Mouse (Mus musculus): ENCODE measurements at regions not wholly inside any gene's neighbourhood (a gene's known extent, or its start where the extent isn't known, plus 50 kb on each side); places are given as distances from the start of the nearest gene placed in this dataset.

DNA sequence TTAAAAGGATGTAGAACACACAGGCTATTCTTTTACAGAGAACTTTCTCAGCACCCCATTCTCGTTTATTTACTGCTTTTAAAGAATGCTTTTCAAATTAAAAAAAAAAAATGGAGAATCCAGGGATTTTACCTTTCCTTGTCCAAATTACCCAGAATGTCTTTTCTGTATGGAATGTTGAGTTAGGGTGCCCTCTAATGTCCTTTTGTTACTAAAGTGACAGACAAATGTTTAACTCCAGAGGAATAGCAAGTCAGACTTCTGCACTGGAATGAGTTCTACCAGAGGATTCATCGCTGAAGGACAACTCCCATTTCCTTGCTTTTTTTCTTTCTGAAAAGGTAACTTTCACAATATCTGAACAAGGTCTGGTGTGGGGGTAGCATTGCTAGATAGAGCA is 540.9 kb upstream of the Cylc2 start:
- intact Hi-C loops (cut with DNase I): loop anchor here (5.0 to 10.0 kb wide), 3 partner anchors 511 to 988 kb away; partner anchors contain the start of gene Grin3a
- DNase-seq (ENCODE audit: low spot score in 2 of 2): no peak

DNA sequence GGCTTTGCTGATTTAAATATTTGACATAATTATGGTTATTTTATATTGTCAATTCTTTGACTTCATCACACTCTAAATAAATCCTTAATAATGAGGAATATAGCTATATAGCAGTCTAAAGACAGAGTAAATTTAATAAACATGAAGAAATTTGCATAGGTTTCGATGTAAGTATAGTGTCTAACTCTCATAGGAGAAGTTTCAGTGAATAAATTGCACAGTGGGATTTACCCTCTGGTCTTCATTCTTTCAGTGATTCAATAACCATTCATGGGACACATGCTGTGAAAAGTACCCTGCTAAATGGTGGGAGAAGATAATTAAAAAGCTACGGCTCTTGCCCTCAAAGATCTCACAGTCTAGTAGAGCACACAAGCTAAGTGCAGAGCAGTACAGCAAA is 530.5 kb upstream of the Cylc2 start:
- DNase-seq (ENCODE audit: low spot score in 2 of 2): no peak
- intact Hi-C loops (cut with DNase I): no loop called here

All from left cerebral cortex, postnatal 36 days (tissue).